Comparison of ENCODE assay signal across 18 mouse cellular contexts in genomic region chr5:30818758-30819309, GRCm38 (mm10). TPM values are rescaled to one million over a fixed set of nuclear protein-coding genes. Genes with fewer than 3 reads are reported as not detected.
DNase-seq lines count a peak whose midpoint lies in the region; ATAC-seq and TF ChIP-seq lines count a peak whose summit lies in the region.
"Had no signal": no experiment of that assay in that cellular context is flagged by ENCODE, and none has a peak within 500 bp of the region (broad histone marks: within the 10 kb centered on the region; RNA-seq: fewer than 3 reads in every experiment).

No protein-coding gene starts in this region.

- no peaks in the 10 kb centered on the region for H3K9me3 ChIP-seq in liver, embryonic 11.5 days (ENCODE audit: control insufficient read depth, low read length)
- no peaks in the 10 kb centered on the region for H3K9me3 ChIP-seq in stomach, postnatal 0 days (ENCODE audit: control insufficient read depth, low read length)
- H3K9me3 ChIP-seq: embryonic facial prominence, embryonic 13.5 days; forebrain, embryonic 15.5 days; limb, embryonic 15.5 days; megakaryocyte, embryonic 14.5 days; midbrain, embryonic 15.5 days had no signal

- TF ChIP-seq EP300 in stomach, postnatal 0 days (optimal IDR thresholded peaks at IDR 0.05), result no peak

- H3K27ac ChIP-seq in liver, adult 2 months (replicated peaks; ENCODE audit: insufficient read depth, low read depth, low read length), result peak overlapping the region; percentile 81
- H3K27ac ChIP-seq in liver, embryonic 11.5 days (ENCODE audit: low read depth, low read length), result no peak overlapping the region
- H3K27ac ChIP-seq in stomach, postnatal 0 days (replicated peaks), result no peak overlapping the region
- H3K27ac ChIP-seq: embryonic facial prominence, embryonic 13.5 days; forebrain, embryonic 15.5 days; limb, embryonic 15.5 days; midbrain, embryonic 15.5 days had no signal

- H3K36me3 ChIP-seq in liver, adult 2 months (ENCODE audit: control insufficient read depth, insufficient read depth, low read length), result no peaks in the 10 kb centered on the region
- H3K36me3 ChIP-seq in liver, embryonic 11.5 days (ENCODE audit: control insufficient read depth, insufficient read depth, low read length), result no peaks in the 10 kb centered on the region
- no peaks in the 10 kb centered on the region for H3K36me3 ChIP-seq in stomach, postnatal 0 days (ENCODE audit: control insufficient read depth, insufficient read depth, low read length)
- H3K36me3 ChIP-seq: embryonic facial prominence, embryonic 13.5 days; forebrain, embryonic 15.5 days; limb, embryonic 15.5 days; midbrain, embryonic 15.5 days had no signal

- H3K4me3 ChIP-seq in liver, adult 2 months (ENCODE audit: insufficient read depth, low read depth, low read length), result no peak overlapping the region
- no peak overlapping the region for H3K4me3 ChIP-seq in liver, embryonic 11.5 days (ENCODE audit: low read depth, low read length)
- no peak overlapping the region for H3K4me3 ChIP-seq in stomach, postnatal 0 days (ENCODE audit: low read depth, low read length)
- H3K4me3 ChIP-seq: embryonic facial prominence, embryonic 13.5 days; forebrain, embryonic 15.5 days; limb, embryonic 15.5 days; megakaryocyte, embryonic 14.5 days; midbrain, embryonic 15.5 days had no signal

- 40% methylated on average over 8 of the region's 8 CpGs for WGBS in liver, adult 2 months
- 81% methylated on average over 8 of the region's 8 CpGs for WGBS in liver, embryonic 11.5 days
- 83% methylated on average over 8 of the region's 8 CpGs for WGBS in stomach, postnatal 0 days

- H3K79me2 ChIP-seq in liver, adult 2 months (ENCODE audit: control insufficient read depth, insufficient read depth, low read length), result peaks cover 50% of the 10 kb centered on the region; the same call in 1 of the 2 replicates

- no peak overlapping the region for H3K4me2 ChIP-seq in liver, embryonic 11.5 days
- H3K4me2 ChIP-seq in stomach, postnatal 0 days (replicated peaks; ENCODE audit: low read depth), result no peak overlapping the region
- H3K4me2 ChIP-seq: embryonic facial prominence, embryonic 13.5 days; forebrain, embryonic 15.5 days; limb, embryonic 15.5 days; midbrain, embryonic 15.5 days had no signal

- H3K27me3 ChIP-seq in liver, adult 2 months (ENCODE audit: control insufficient read depth, insufficient read depth, low read length), result no peaks in the 10 kb centered on the region
- peaks cover 9% of the 10 kb centered on the region; the same call in 1 of the 2 replicates for H3K27me3 ChIP-seq in liver, embryonic 11.5 days (replicated peaks; ENCODE audit: control insufficient read depth, insufficient read depth, low read length)
- H3K27me3 ChIP-seq in stomach, postnatal 0 days (ENCODE audit: control insufficient read depth, insufficient read depth, low read length), result no peaks in the 10 kb centered on the region
- H3K27me3 ChIP-seq: embryonic facial prominence, embryonic 13.5 days; forebrain, embryonic 15.5 days; limb, embryonic 15.5 days; midbrain, embryonic 15.5 days had no signal

- H3K9ac ChIP-seq in liver, adult 2 months (ENCODE audit: low read depth, low read length), result peak overlapping the region; percentile 63
- no peak overlapping the region for H3K9ac ChIP-seq in liver, embryonic 11.5 days (ENCODE audit: low read depth, low read length)
- no peak overlapping the region for H3K9ac ChIP-seq in stomach, postnatal 0 days (ENCODE audit: low read length)
- H3K9ac ChIP-seq: embryonic facial prominence, embryonic 13.5 days; forebrain, embryonic 15.5 days; limb, embryonic 15.5 days; midbrain, embryonic 15.5 days had no signal

- no peak for TF ChIP-seq CTCF in liver, adult 2 months (IDR thresholded peaks at IDR 0.05; ENCODE audit: low read depth, low read length)
- no peak for TF ChIP-seq CTCF in stomach, postnatal 0 days (IDR thresholded peaks at IDR 0.05; ENCODE audit: low read depth)

- ATAC-seq in liver, embryonic 11.5 days (replicated peaks; ENCODE audit: low FRiP score), result no peak
- ATAC-seq in stomach, postnatal 0 days (ENCODE audit: low FRiP score, low TSS enrichment), result peak; percentile 55; the same call in 1 of the 2 replicates
- ATAC-seq: forebrain, embryonic 15.5 days; midbrain, embryonic 15.5 days had no signal

- DNase-seq in cerebellum, adult 18-20 months, result peak; percentile 28 to 45
- no peak for DNase-seq in cerebellum, adult 11-12 months
- DNase-seq in kidney, adult 8-10 months, result peak; percentile 22 to 48
- no peak for DNase-seq in kidney, postnatal 10 days
- DNase-seq in liver, adult 2 months (ENCODE audit: extremely low read depth, low read depth, low spot score), result peak; percentile 82
- DNase-seq in liver, embryonic 11.5 days (ENCODE audit: low spot score), result no peak
- DNase-seq in stomach, postnatal 0 days (ENCODE audit: low spot score), result peak; percentile 20
- DNase-seq in neural tube, embryonic 10.5 days (ENCODE audit: extremely low spot score, low spot score), result no peak
- DNase-seq: adrenal gland, adult 2 months; cerebellum, adult 9-11 months; gastrocnemius, postnatal 36 days; lung, adult 2 months; thymus, postnatal 25 days had no signal

- TF ChIP-seq POLR2A in liver, adult 2 months (IDR thresholded peaks at IDR 0.05; ENCODE audit: extremely low read depth, insufficient read depth, low read length), result no peak

- H3K4me1 ChIP-seq in liver, adult 2 months (ENCODE audit: control insufficient read depth, insufficient read depth, low read length), result peaks cover 19% of the 10 kb centered on the region
- H3K4me1 ChIP-seq in liver, embryonic 11.5 days (replicated peaks; ENCODE audit: control insufficient read depth, insufficient read depth, low read length), result 0 out of 2 replicates have a peak, but pooled peaks cover 3% of the 10 kb centered on the region
- H3K4me1 ChIP-seq in stomach, postnatal 0 days (replicated peaks; ENCODE audit: control insufficient read depth, insufficient read depth), result no peaks in the 10 kb centered on the region; the same call in 1 of the 2 replicates

RNA-seq across cellular contexts. Expression of gene Mapre3, which starts 4.4 kb away (rescaled TPM):
- total RNA-seq in liver, adult 2 months (2014; rRNA removed), result 5.7 and 9.1 TPM in 2 replicates
- 33.1 and 48.5 TPM in 2 replicates for polyA plus RNA-seq in liver, adult 2 months (2012; rRNA removed)
- polyA plus RNA-seq in liver, embryonic 11.5 days (2014; fragmentation: Nextera tagmentation; extraction: Ambion mirVana), result 7.1 and 7.9 TPM in 2 replicates
- polyA plus RNA-seq in stomach, postnatal 0 days (2015; fragmentation: Nextera tagmentation; extraction: Ambion mirVana), result 14.1 and 15.5 TPM in 2 replicates

RNA-seq across cellular contexts. Expression of gene Tmem214, which starts 49.0 kb away (rescaled TPM):
- total RNA-seq in liver, adult 2 months (2014; rRNA removed), result 27.9 and 35.1 TPM in 2 replicates
- polyA plus RNA-seq in liver, adult 2 months (2012; rRNA removed), result 62.4 and 89.2 TPM in 2 replicates
- 66.5 and 67.2 TPM in 2 replicates for polyA plus RNA-seq in liver, embryonic 11.5 days (2014; fragmentation: Nextera tagmentation; extraction: Ambion mirVana)
- polyA plus RNA-seq in stomach, postnatal 0 days (2015; fragmentation: Nextera tagmentation; extraction: Ambion mirVana), result 57.3 and 58.7 TPM in 2 replicates

Comparison
In these comparisons a context has a peak if more than half of its experiments do, and no peak if none do; other contexts are left out.
1. DNase-seq: peak in cerebellum, adult 18-20 months (2 of 2), kidney, adult 8-10 months (2 of 2), liver, adult 2 months (single experiment) and stomach, postnatal 0 days (single experiment); none in cerebellum, adult 11-12 months (single experiment), kidney, postnatal 10 days (single experiment), liver, embryonic 11.5 days (single experiment) and neural tube, embryonic 10.5 days (single experiment).